Mouse (Mus musculus) cerebellum, adult 18-20 months (tissue): ENCODE measurements at regions not wholly inside any gene's neighbourhood (a gene's known extent, or its start where the extent isn't known, plus 50 kb on each side); places are given as distances from the start of the nearest gene placed in this dataset.
"Not testable (repeated sequence)": the region's sequence is repeated elsewhere in the genome, so short reads cannot be mapped to it uniquely, and the experiment has no call there.

Source experiments
- DNase-seq, 2 experiments: peaks; one replicate each; pipeline ENCODE4 v3.0.0; 2021

GRCm38 (mm10) chr1:59403831-59404547 is 78.2 kb upstream of the Fzd7 start:
- DNase-seq = peak; percentile 52 to 53

GRCm38 (mm10) chr1:59405370-59405769 is 76.9 kb upstream of the Fzd7 start:
- DNase-seq = peak; percentile 74 to 77

GRCm38 (mm10) chr1:59406741-59407306 is 75.4 kb upstream of the Fzd7 start:
- DNase-seq = peak; percentile 50 to 59

- DNase-seq = peak; percentile 29 to 49
Measured at GRCm38 (mm10) chr1:59409585-59410160, 72.6 kb upstream of the Fzd7 start.

GRCm38 (mm10) chr1:59413264-59413663 is 69.0 kb upstream of the Fzd7 start:
- DNase-seq = no peak

GRCm38 (mm10) chr1:59414401-59415210 is 67.6 kb upstream of the Fzd7 start:
- no peak for DNase-seq

GRCm38 (mm10) chr1:59415733-59416312 is 66.4 kb upstream of the Fzd7 start:
- peak; percentile 83 to 84 for DNase-seq

- no peak for DNase-seq
Measured at GRCm38 (mm10) chr1:59417317-59417716, 64.9 kb upstream of the Fzd7 start.

- no peak for DNase-seq
Measured at GRCm38 (mm10) chr1:59417962-59418361, 64.3 kb upstream of the Fzd7 start.

- no peak for DNase-seq
Measured at GRCm38 (mm10) chr1:59418748-59419147, 63.5 kb upstream of the Fzd7 start.

- DNase-seq = no peak
Measured at GRCm38 (mm10) chr1:59422981-59423941, 59.0 kb upstream of the Fzd7 start.

- DNase-seq = not testable (repeated sequence)
Measured at GRCm38 (mm10) chr1:59425771-59426170, 56.5 kb upstream of the Fzd7 start.

GRCm38 (mm10) chr1:59426346-59427203 is 55.6 kb upstream of the Fzd7 start:
- DNase-seq = no peak

- DNase-seq = no peak
Measured at GRCm38 (mm10) chr1:59427204-59427557, 55.0 kb upstream of the Fzd7 start.

GRCm38 (mm10) chr1:59429289-59429688 is 52.9 kb upstream of the Fzd7 start:
- no peak for DNase-seq

- no peak for DNase-seq
Measured at GRCm38 (mm10) chr1:59430234-59430633, 52.0 kb upstream of the Fzd7 start.

GRCm38 (mm10) chr1:59430886-59431486 is 51.2 kb upstream of the Fzd7 start:
- DNase-seq = no peak
